Mouse (Mus musculus) Patski (cell line): ENCODE measurements around the gene Il4i1. TPM values are rescaled to one million over a fixed set of nuclear protein-coding genes. Genes with fewer than 3 reads are reported as not detected.

Experiments used
- ATAC-seq: fragments of 100-300 bp; one replicate; pipeline ENCODE4 v1.8.0; 2021
- CTCF ChIA-PET: fragments of 350-600 bp; sonication (Branson Sonifier 250); formaldehyde crosslinking; loops from one replicate; lab custom pipeline; 2022; ENCODE audit warnings: inconsistent platforms; lab: Charles Lee
- POLR2A ChIA-PET: fragments of 350-600 bp; sonication (Branson Sonifier 250); formaldehyde crosslinking; loops from one replicate; lab custom pipeline; 2022; ENCODE audit warnings: antibody characterized with exemption, inconsistent platforms; lab: Charles Lee
- DNase-seq: peaks from one replicate; pipeline ENCODE4 v3.0.0-alpha.2; 2011; ENCODE audit warnings: low read depth, low spot score
- H3K27me3 ChIP-seq: fragments of 371-371 bp; one replicate; pipeline ENCODE4 v1.5.1; 2021
- CTCF ChIP-seq: fragments of 100-300 bp; IDR thresholded peaks from one replicate; pipeline ENCODE4 v1.5.1; 2021
- in situ Hi-C: fragments of 300-500 bp; cut with MboI; formaldehyde crosslinking; loops from 3 replicates; pipeline ENCODE4 v1.11.1; 2018; ENCODE audit warnings: low pct_unique_long_range_greater_than_20kb, mixed read lengths
- polyA plus RNA-seq: library from polyadenylated mRNA; unstranded; gene quantifications from one replicate; pipeline ENCODE4 v1.2.3, GENCODE M21; 2021

Gene Il4i1
- polyA plus RNA-seq, 1 experiment from 2014 or later = 2.2 TPM

DNA sequence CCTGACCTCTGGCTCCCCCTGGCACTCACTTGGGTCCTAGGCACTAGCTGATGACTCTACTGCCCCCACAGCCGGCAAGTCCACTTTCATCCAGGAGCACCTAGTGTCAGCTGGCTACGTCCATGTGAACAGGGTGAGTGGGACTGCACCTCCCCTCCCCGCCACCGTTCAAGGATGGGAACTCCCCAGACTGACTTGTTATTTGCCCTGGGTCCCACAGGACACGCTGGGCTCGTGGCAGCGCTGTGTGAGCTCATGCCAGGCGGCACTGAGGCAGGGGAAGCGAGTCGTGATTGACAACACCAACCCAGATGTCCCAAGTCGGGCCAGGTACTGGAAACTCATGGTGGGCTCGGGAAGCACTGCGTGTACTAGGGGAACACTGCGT is 45.2 kb downstream of the Il4i1 start:
- ATAC-seq = no peak
- H3K27me3 ChIP-seq = no peaks in the 10 kb centered on the region
- CTCF ChIA-PET = interaction anchor here (0.7 to 1.8 kb wide), 6 partner anchors 8 to 121 kb away, joined by 3 to 7 read pairs (median 4); partner anchors contain the start of gene Ptov1
- no peak for TF ChIP-seq CTCF
- POLR2A ChIA-PET = interaction anchor here (1.0 kb wide), 1 partner anchor 35 kb away, joined by 3 read pairs; no protein-coding TSS in a partner anchor
- DNase-seq = no peak
- in situ Hi-C loops = loop anchor here (25.0 kb wide), 1 partner anchor 851 kb away; the partner anchor contains the start of genes Dbp, Fam83e, Rpl18 and Sphk2

DNA sequence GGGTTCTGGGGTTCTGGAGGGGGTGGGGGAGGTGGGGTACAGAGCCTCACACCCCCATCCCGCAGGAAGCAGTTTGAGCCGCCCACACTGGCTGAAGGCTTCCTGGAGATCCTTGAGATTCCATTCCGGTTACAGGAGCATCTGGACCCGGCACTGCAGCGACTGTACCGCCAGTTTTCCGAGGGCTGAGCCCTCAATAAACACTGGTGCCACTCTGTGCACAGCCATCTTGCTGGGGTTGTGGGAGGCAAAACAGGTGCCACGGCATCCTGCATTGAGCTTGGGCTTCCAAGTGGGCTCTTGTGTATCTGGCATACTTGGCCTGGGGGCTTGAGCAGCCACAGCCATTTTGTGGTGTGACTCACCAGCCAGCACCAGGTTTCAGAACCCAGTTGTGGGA is 46.2 kb downstream of the Il4i1 start:
- no peak for TF ChIP-seq CTCF
- H3K27me3 ChIP-seq = no peaks in the 10 kb centered on the region
- CTCF ChIA-PET = no interaction called here
- ATAC-seq (no peak), DNase-seq (no peak)
- POLR2A ChIA-PET = no interaction called here
- in situ Hi-C loops = loop anchor here (25.0 kb wide), 1 partner anchor 850 kb away; the partner anchor contains the start of genes Dbp, Fam83e, Rpl18 and Sphk2

DNA sequence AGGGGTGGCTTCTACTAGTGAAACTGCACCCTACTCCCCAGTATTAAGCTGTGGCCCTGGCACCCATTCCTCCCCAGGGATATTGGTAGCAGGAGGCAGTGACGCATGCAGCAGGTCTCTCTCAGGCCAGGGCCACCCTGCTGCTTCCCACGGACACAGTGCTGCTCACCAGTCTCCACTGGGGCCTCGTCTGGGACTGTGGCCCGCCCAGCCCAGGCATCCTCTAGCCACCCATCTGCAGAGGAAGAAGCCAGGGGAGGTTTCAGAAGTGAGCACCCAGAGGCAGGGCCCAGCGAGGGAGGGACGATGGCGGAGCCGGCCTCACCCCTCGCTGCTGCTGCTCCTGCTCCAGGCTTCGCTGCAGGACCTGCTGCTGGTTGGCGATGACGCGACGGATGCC is 47.0 kb downstream of the Il4i1 start:
- TF ChIP-seq CTCF = no peak
- CTCF ChIA-PET = no interaction called here
- ATAC-seq = no peak
- H3K27me3 ChIP-seq = no peaks in the 10 kb centered on the region
- DNase-seq = no peak
- POLR2A ChIA-PET = no interaction called here
- in situ Hi-C loops = loop anchor here (25.0 kb wide), 1 partner anchor 849 kb away; the partner anchor contains the start of genes Dbp, Fam83e, Rpl18 and Sphk2

DNA sequence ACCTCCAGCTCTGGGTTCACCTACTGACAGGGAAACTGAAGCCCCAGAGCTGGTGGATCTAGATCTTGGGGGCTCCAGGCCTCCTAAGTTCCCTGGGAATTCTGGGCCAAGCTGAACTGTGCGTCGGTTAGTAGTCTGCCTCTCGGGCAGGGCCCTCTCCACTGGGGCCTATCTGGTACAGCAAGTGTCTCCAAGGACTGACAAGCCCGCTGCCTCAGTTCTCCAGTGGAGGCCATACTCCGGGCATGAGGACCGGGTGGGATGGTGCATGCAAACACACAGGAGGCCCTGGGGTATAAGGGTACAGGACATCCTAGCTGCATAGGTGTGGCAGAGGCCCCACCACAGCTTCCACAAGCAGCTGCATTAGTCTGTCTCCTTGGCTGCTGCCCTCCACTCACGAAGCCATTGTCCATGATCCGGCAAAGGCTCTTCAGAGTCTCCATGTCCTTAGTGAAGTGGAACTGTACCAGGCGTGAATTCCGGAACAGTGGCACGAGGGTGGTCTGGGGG is 47.9 kb downstream of the Il4i1 start:
- ATAC-seq (no peak), DNase-seq (no peak)
- TF ChIP-seq CTCF = no peak
- no peaks in the 10 kb centered on the region for H3K27me3 ChIP-seq
- in situ Hi-C loops = loop anchor here (25.0 kb wide), 1 partner anchor 848 kb away; the partner anchor contains the start of genes Dbp, Fam83e, Rpl18 and Sphk2
- CTCF ChIA-PET = interaction anchor here (1.4 kb wide), 1 partner anchor 9 kb away, joined by 4 read pairs; no protein-coding TSS in a partner anchor
- POLR2A ChIA-PET = no interaction called here

DNA sequence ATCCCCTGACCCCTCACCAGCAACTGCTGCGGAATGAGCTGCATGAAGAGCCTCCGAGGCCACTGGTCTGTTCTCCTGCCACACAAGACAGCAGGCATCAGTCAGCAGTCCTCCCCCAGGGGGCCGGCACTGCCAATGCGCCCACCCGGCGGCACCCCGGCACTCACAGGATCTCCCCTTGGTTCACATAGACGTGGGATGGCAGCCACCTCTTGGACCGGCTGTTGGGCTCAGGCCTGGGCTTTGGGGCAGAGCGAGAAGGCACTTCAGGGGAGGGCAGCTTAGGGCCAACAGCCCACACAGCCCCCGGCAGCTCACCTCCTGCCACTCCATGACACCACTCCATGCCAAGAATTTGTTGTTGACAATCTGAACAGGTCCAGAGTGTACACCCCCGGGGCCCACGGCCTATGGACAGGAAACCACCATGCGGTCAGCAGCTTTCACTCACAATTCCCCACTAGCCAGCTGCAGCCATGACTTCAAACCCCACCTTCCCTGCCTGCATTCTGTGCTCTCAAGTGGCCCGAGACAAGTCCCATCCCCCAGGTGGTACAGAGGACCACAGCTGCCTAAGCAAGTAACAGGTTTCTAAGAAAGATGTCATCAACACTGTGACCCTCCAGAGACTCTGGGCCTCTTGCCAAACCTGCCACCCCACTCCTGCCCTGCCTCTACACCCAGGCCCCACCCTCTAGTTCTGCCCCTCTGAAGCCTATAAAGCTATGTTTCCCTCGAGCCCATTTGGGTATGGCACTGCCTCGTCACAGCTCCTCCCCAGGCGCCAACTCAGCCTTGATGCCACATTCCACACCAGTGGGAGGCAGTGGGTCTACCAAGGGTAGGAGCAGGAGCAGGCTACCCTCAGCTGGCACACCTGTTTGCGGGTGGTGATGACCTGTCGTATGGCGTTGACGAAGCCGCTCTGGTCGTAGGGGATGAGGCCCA is 48.7 kb downstream of the Il4i1 start:
- ChIA-PET POLR2A (interaction anchor here (0.6 to 1.0 kb wide), 2 partner anchors 9 to 27 kb away, joined by 3 read pairs; no protein-coding TSS in a partner anchor), CTCF (interaction anchor here (1.4 kb wide), 1 partner anchor 10 kb away, joined by 4 read pairs; no protein-coding TSS in a partner anchor)
- DNase-seq (no peak), ATAC-seq (no peak)
- TF ChIP-seq CTCF = no peak
- in situ Hi-C loops = loop anchor here (25.0 kb wide), 1 partner anchor 847 kb away; the partner anchor contains the start of genes Dbp, Fam83e, Rpl18 and Sphk2
- no peaks in the 10 kb centered on the region for H3K27me3 ChIP-seq

DNA sequence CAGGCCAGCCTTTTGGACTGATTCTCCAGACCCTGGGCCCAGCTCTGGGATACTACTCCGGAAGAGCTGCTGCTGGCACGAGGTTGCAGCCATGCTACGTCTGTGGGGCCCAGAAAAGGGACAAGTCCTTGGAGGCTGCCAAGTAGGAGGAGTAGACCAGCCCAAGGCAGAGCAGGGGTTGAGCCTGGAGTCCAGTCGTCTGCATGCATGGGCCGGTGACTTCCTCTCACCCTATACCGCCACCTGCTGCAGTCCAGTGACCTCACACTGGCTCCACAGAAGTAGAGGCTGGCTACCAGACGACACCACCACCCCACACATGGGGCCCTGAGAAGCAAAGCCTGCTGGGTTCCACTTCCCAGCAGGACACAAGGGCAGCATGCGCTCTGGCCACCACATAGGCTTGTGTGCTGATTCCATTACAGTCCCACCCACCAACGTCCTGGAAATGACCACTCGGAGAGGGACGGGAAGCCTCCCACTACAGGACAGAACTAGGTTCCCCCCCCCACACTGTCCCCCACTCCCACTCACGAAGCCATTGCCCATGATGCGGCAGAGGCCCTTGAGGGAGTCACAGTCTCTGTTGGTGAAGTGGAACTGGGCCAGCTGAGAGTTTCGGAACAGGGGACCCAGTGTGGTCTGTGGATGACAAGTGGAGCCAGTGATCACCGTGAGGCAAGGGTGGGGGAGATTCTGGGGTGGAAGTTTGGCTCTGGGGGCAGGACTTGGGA is 50.3 kb downstream of the Il4i1 start:
- CTCF ChIA-PET = interaction anchor here (1.3 kb wide), 1 partner anchor 11 kb away, joined by 5 read pairs; no protein-coding TSS in a partner anchor
- POLR2A ChIA-PET = interaction anchor here (0.6 to 1.1 kb wide), 2 partner anchors 12 to 59 kb away, joined by 4 to 5 read pairs; no protein-coding TSS in a partner anchor
- TF ChIP-seq CTCF = no peak
- in situ Hi-C loops = loop anchor here (25.0 kb wide), 1 partner anchor 846 kb away; the partner anchor contains the start of genes Dbp, Fam83e, Rpl18 and Sphk2
- no peak for ATAC-seq
- no peak for DNase-seq
- H3K27me3 ChIP-seq = no peaks in the 10 kb centered on the region

DNA sequence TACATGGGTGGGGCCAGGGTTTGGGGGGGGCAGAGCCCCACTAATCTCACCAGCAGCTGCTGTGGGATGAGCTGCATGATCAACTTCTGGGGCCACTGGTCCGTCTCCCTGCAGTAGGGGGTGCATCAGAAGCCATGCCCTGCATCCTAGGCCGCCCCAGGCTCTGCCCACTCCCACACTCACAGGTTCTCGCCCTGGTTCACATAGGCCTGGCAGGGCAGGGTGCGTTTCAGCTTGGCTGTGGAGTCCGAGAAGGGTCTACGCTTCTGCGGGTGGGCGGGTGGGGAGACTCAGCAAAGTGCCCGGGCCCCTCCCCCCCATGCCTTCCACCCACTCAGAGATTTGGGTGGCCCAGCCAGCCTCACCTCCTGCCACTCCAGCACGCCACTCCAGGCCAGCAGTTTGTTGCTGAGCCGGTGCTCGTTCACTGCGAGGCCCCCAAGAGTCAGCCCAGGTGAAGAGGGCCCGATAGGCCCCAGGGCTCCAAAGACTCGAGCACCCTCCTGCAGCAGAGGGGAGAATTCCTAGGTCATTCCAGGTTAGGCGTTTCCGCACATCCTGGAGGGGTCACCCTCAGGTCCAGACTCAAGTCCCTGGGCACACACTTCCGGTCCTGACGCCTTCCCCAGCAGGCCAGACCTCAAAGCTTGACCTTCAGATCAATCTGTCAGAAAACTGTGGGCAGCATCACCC is 51.0 kb downstream of the Il4i1 start:
- ChIA-PET CTCF (no interaction called here), POLR2A (interaction anchor here (0.6 kb wide), 1 partner anchor 59 kb away, joined by 5 read pairs; no protein-coding TSS in a partner anchor)
- H3K27me3 ChIP-seq = no peaks in the 10 kb centered on the region
- no peak for DNase-seq
- ATAC-seq = no peak
- in situ Hi-C loops = loop anchor here (25.0 kb wide), 1 partner anchor 845 kb away; the partner anchor contains the start of genes Dbp, Fam83e, Rpl18 and Sphk2
- no peak for TF ChIP-seq CTCF

DNA sequence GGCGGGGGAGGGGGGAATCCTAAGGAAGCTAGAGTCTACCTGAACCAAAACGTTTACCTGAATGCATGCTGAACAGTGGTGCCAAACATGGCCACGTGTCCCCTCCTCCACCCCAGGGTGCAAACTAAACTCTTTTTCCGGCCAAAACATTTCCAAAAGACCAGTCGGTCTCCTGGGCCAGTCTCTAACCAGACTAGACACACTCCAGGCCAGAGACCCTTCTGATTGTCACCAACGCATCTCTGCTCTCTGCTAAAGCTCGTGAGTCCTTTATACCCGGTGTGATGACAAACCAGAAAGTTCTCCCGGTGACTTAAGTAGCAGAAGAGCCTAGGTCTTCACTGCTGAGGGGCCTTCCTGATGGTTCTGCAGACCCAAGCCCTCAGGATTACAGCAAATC is 51.6 kb downstream of the Il4i1 start:
- ChIA-PET POLR2A (interaction anchor here (1.5 to 2.4 kb wide), 2 partner anchors 10 to 62 kb away, joined by 5 to 9 read pairs; partner anchors contain the start of genes Ap2a1 and Pnkp), CTCF (no interaction called here)
- ATAC-seq (no peak), DNase-seq (no peak)
- no peak for TF ChIP-seq CTCF
- no peaks in the 10 kb centered on the region for H3K27me3 ChIP-seq
- in situ Hi-C loops = loop anchor here (25.0 kb wide), 1 partner anchor 844 kb away; the partner anchor contains the start of genes Dbp, Fam83e, Rpl18 and Sphk2

DNA sequence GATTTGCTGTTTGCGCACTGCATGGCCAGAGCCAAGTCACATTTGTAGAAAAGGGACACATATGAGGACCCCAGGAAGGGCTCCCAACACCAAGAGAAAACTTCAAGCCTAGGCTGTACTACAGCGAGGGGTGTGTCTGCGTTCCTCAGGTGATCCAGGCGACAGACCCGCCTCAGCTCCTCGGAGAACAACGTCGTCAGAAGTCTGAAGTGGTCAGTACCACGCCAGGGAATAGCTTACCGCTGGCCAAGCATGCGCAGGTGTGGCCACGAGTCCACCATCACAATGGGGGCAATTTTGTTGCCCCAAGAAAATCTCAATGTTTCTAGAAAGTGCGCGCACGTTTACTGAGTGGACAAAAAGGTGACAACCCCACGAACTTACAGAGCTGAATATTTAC is 52.3 kb downstream of the Il4i1 start:
- ChIA-PET POLR2A (interaction anchor here (1.5 to 2.4 kb wide), 2 partner anchors 11 to 62 kb away, joined by 5 to 9 read pairs; partner anchors contain the start of genes Ap2a1 and Pnkp), CTCF (interaction anchor here (1.5 kb wide), 1 partner anchor 23 kb away, joined by 4 read pairs; the partner anchor contains the start of gene Med25)
- no peak for TF ChIP-seq CTCF
- in situ Hi-C loops = loop anchor here (25.0 kb wide), 1 partner anchor 844 kb away; the partner anchor contains the start of genes Dbp, Fam83e, Rpl18 and Sphk2
- no peak for ATAC-seq
- no peak for DNase-seq
- no peaks in the 10 kb centered on the region for H3K27me3 ChIP-seq
